Mouse (Mus musculus) midbrain, postnatal 0 days (tissue): ENCODE data around the gene Pigv. TPM values are rescaled to one million over a fixed set of nuclear protein-coding genes. Genes with fewer than 3 reads are reported as not detected.

Source experiments
- ATAC-seq: fragments of 200-750 bp; cut with Nextera tagmentation; 2 replicates; pipeline ENCODE4 v1.8.0; 2017; ENCODE audit warnings: moderate number of reproducible peaks, mild to moderate bottlenecking, moderate TSS enrichment, moderate library complexity; ENCODE audit not compliant: low FRiP score
- DNase-seq: peaks from one replicate; pipeline ENCODE4 v3.0.0-alpha.2; 2015; ENCODE audit warnings: low spot score
- H3K27ac ChIP-seq: fragments of 300-500 bp; sonication (generic); 2 replicates; pipeline ENCODE4 v1.5.1; 2014; ENCODE audit warnings: low read depth, mild to moderate bottlenecking, low read length, mixed read lengths
- H3K27me3 ChIP-seq: fragments of 300-500 bp; sonication (generic); 2 replicates; pipeline ENCODE4 v1.6.1; 2014; ENCODE audit warnings: low read length, control low read depth, mixed read lengths; ENCODE audit not compliant: insufficient read depth
- H3K36me3 ChIP-seq: fragments of 300-500 bp; sonication (generic); 2 replicates; pipeline ENCODE4 v1.6.1; 2014; ENCODE audit warnings: low read length, control low read depth, mixed read lengths; ENCODE audit not compliant: insufficient read depth
- H3K4me1 ChIP-seq: fragments of 300-500 bp; sonication (generic); 2 replicates; pipeline ENCODE4 v1.6.1; 2014; ENCODE audit warnings: mild to moderate bottlenecking, control low read depth, antibody characterized with exemption, low read length, mixed read lengths; ENCODE audit not compliant: insufficient read depth
- H3K4me2 ChIP-seq: fragments of 300-500 bp; sonication (generic); 2 replicates; pipeline ENCODE4 v1.6.1; 2014; ENCODE audit warnings: low read depth, mild to moderate bottlenecking, low read length, mixed read lengths; ENCODE audit not compliant: poor library complexity, severe bottlenecking
- H3K4me3 ChIP-seq: fragments of 300-500 bp; sonication (generic); 2 replicates; pipeline ENCODE4 v1.5.1; 2014; ENCODE audit warnings: low read depth, mild to moderate bottlenecking, low read length, moderate library complexity
- H3K9ac ChIP-seq: fragments of 300-500 bp; sonication (generic); replicated peaks from 2 replicates; pipeline ENCODE4 v1.6.1; 2014; ENCODE audit warnings: mild to moderate bottlenecking, low read length, moderate library complexity, mixed read lengths; ENCODE audit not compliant: poor library complexity, severe bottlenecking
- H3K9me3 ChIP-seq: fragments of 300-500 bp; sonication (generic); 2 replicates; pipeline ENCODE4 v1.6.1; 2016; ENCODE audit warnings: low read length, control low read depth
- CTCF ChIP-seq: IDR thresholded peaks from 2 replicates; pipeline ENCODE4 v1.5.1; 2016; ENCODE audit warnings: antibody characterized with exemption, mild to moderate bottlenecking
- WGBS: fragments of 180-500 bp; shearing (Covaris S2); extraction: QIAGEN DNeasy Blood & Tissue Kit; methylation state at CpG from one replicate; pipeline ENCODE4 v1.1.7; 2014; 5-methylcytosine and 5-hydroxymethylcytosine counted together
- polyA plus RNA-seq: library from polyadenylated mRNA; unstranded; fragments of >200 nt; fragmentation: Nextera tagmentation; extraction: Ambion mirVana; gene quantifications from 2 replicates; pipeline ENCODE4 v1.2.1, GENCODE M21; 2015
- total RNA-seq: library from RNA; depleted of rRNA; stranded (reverse); fragments of >200 nt; gene quantifications from 2 replicates; pipeline ENCODE4 v1.2.3, GENCODE M21; 2014

Pigv gene
- total and polyA plus RNA-seq, 2 experiments from 2014 or later = 8.9 to 13.5 TPM

- H3K4me1 ChIP-seq = no peaks in the 10 kb centered on the region
- H3K4me2 ChIP-seq = no peak overlapping the region
- H3K9ac ChIP-seq = no peak overlapping the region
- H3K4me3 ChIP-seq = no peak overlapping the region
- peaks cover 23% of the 10 kb centered on the region for H3K36me3 ChIP-seq
- ATAC-seq = no peak
- H3K9me3 ChIP-seq = no peaks in the 10 kb centered on the region
- no peak overlapping the region for H3K27ac ChIP-seq
- H3K27me3 ChIP-seq = no peaks in the 10 kb centered on the region
- DNase-seq = no peak
- TF ChIP-seq CTCF = no peak
- 71% methylated on average over 1 of the region's 1 CpGs for WGBS
These were observed 35.0 kb upstream of the Pigv start for GRCm38 (mm10) chr4:133707464-133707863.

DNA sequence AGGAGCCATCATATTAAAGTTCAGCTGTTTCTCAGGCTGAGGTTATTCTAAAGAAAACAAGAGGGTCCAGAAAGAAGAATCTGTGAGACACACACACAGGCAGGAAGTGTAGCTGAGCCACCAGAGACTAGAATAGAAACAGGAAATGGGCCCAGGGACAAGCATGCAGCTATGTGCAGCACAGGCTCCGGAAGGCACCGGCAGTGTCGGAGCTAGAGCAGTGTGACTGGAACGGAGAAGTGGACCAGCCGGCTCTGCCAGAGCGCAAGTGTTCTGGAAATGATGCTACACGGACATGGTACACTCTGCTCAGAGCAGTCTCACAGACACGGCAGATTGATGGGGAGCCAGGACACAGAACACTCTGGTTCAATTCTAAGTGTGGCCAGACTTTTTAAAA is 34.5 kb upstream of the Pigv start:
- Histone ChIP-seq H3K9me3 (no peaks in the 10 kb centered on the region), H3K27ac (no peak overlapping the region), H3K4me3 (no peak overlapping the region), H3K4me2 (no peak overlapping the region), H3K4me1 (no peaks in the 10 kb centered on the region), H3K9ac (no peak overlapping the region), H3K36me3 (peaks cover 23% of the 10 kb centered on the region), H3K27me3 (no peaks in the 10 kb centered on the region)
- ATAC-seq (no peak), DNase-seq (no peak)
- 87% methylated on average over 8 of the region's 8 CpGs for WGBS
- TF ChIP-seq CTCF = no peak

DNA sequence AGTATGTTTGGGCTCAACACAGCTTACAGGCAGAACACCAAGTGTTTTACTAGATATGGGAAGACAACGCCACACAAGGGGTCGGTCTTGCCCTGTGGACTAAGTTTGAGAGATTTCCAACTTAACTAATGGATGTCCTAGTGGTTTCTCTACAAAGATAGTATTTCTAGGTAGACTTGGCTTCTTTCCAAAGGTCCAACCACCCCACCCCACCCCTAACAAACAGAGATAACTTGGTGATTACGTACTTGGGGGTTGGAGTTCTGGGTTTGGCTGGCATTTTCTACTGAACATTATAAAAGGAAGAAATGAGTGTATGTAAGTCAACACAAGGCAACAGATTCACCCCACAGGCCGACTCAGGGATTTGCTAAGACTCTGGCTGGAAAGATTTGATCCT is 32.6 kb upstream of the Pigv start:
- ATAC-seq = no peak
- 93% methylated on average over 4 of the region's 4 CpGs for WGBS
- H3K9ac ChIP-seq = no peak overlapping the region
- H3K4me2 ChIP-seq = no peak overlapping the region
- H3K4me1 ChIP-seq = no peaks in the 10 kb centered on the region
- H3K4me3 ChIP-seq = no peak overlapping the region
- no peaks in the 10 kb centered on the region for H3K27me3 ChIP-seq
- TF ChIP-seq CTCF = no peak
- peaks cover 20% of the 10 kb centered on the region for H3K36me3 ChIP-seq
- H3K27ac ChIP-seq = no peak overlapping the region
- no peak for DNase-seq
- no peaks in the 10 kb centered on the region for H3K9me3 ChIP-seq

DNA sequence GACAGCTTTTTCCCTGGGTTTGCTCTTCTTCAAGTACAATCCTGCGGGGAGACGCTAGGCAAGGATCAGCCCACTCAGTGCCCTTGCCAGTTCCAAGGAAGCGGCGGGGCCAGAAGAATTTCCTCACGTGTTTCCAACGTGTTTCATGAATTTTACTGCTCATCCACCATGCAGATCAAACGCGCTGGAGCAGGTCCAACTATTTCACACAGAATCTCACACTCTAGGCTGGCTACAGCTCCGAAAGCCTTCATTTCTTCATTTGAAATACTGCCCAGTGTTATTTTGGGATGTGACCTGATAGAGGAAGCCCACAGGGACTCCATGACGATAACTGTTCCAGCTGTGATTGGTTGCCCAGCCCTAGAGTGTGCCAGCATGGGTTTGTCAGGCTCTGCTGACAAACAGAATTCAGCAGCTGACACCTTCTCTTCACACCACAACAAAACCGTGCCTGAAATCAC is 28.5 kb upstream of the Pigv start:
- Histone ChIP-seq H3K4me3 (no peak overlapping the region), H3K27me3 (no peaks in the 10 kb centered on the region), H3K36me3 (peaks cover 14% of the 10 kb centered on the region), H3K9ac (no peak overlapping the region), H3K4me1 (no peaks in the 10 kb centered on the region), H3K27ac (no peak overlapping the region), H3K4me2 (no peak overlapping the region), H3K9me3 (no peaks in the 10 kb centered on the region)
- 74% methylated on average over 11 of the region's 11 CpGs for WGBS
- TF ChIP-seq CTCF = no peak
- DNase-seq (peak; percentile 42), ATAC-seq (no peak)

DNA sequence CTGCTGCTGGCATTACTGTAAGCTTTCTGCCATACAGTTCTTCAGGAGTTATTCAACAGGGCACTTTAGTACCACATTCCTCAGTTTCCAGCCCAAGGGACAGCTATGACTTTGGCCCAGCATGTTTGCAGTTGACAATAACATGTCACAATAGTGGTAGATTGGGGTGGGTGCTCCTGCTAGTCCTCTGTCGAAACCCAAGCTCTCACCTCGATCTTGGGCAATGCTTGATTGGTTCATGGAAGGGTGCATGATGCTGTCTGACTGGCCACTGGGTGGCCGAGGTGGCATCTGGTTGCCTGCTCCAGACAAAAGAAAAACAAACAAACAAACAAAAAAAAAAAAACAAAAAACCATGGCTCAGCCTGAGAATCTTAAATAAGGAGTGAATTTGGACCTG is 22.9 kb upstream of the Pigv start:
- Histone ChIP-seq H3K9me3 (no peaks in the 10 kb centered on the region), H3K4me3 (no peak overlapping the region), H3K4me1 (no peaks in the 10 kb centered on the region), H3K4me2 (no peak overlapping the region), H3K9ac (no peak overlapping the region), H3K36me3 (peaks cover 57% of the 10 kb centered on the region), H3K27ac (no peak overlapping the region), H3K27me3 (no peaks in the 10 kb centered on the region)
- 75% methylated on average over 3 of the region's 3 CpGs for WGBS
- ATAC-seq (no peak), DNase-seq (no peak)
- peak; percentile 22; the same call in 1 of the 2 replicates for TF ChIP-seq CTCF

- no peak overlapping the region for H3K4me3 ChIP-seq
- H3K4me2 ChIP-seq = no peak overlapping the region
- 0 out of 2 replicates have a peak overlapping the region, but pooled peaks have one; percentile 3 for H3K27ac ChIP-seq
- no peaks in the 10 kb centered on the region for H3K4me1 ChIP-seq
- H3K27me3 ChIP-seq = no peaks in the 10 kb centered on the region
- DNase-seq (no peak), ATAC-seq (no peak)
- TF ChIP-seq CTCF = no peak
- H3K9ac ChIP-seq = no peak overlapping the region
- WGBS = 39% methylated on average over 5 of the region's 5 CpGs
- peaks cover 87% of the 10 kb centered on the region for H3K36me3 ChIP-seq
- no peaks in the 10 kb centered on the region for H3K9me3 ChIP-seq
These were observed 17.8 kb upstream of the Pigv start for GRCm38 (mm10) chr4:133690252-133690651.
